Mouse (Mus musculus) lung, adult 2 months (tissue): Measurements from ENCODE around the gene Khk.

Experiments used
- CTCF ChIP-seq: fragments of 200-500 bp; IDR thresholded peaks from 2 replicates; pipeline ENCODE4 v1.5.1; 2011; ENCODE audit warnings: mild to moderate bottlenecking, low read length, control low read depth; ENCODE audit not compliant: insufficient read depth
- POLR2A ChIP-seq: fragments of 200-500 bp; IDR thresholded peaks from 2 replicates; pipeline ENCODE4 v1.6.1; 2011; ENCODE audit warnings: low read depth, mild to moderate bottlenecking, control low read depth, low read length, borderline replicate concordance; ENCODE audit errors: extremely low read depth

DNA sequence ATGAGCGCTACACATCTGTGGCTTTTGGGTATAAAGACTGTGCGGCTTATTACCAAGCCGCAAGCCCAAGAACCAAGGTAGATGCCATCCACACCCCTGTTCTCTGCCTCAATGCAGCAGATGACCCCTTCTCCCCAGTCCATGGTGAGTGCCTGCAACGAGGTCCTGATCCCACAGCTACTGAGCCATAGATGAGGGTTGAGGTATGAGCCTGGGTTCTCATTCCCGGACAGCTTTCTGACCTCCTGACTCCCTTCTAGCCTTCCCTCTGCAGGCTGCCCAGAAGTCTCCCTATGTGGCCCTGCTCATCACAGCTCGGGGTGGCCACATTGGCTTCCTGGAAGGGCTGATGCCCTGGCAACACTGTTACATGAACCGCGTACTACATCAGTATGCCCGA, 33.3 kb downstream of the Khk start:
- TF ChIP-seq CTCF, result no peak
- TF ChIP-seq POLR2A, result no peak; the same call in 1 of the 2 replicates
